Comparison of ENCODE assay signal across 40 mouse cellular contexts in genomic region chrX:53611395-53611794, GRCm38 (mm10). TPM values are rescaled to one million over a fixed set of nuclear protein-coding genes. Genes with fewer than 3 reads are reported as not detected.
"Had no signal": no experiment of that assay in that cellular context is flagged by ENCODE, and none has a peak within 500 bp of the region (broad histone marks: within the 10 kb centered on the region; RNA-seq: fewer than 3 reads in every experiment).

No protein-coding gene starts in this region.

RNA-seq across cellular contexts. Expression of gene Gm14597, which starts 2.6 kb away (rescaled TPM):
- total RNA-seq: left cerebral cortex, postnatal 10 days; left cerebral cortex, postnatal 14 days; left cerebral cortex, postnatal 25 days; left cerebral cortex, postnatal 36 days; left cerebral cortex, postnatal 4 days; liver, adult 2 months; megakaryocyte progenitor cell, adult 5-6 weeks; megakaryocyte, adult 5-6 weeks; megakaryocyte-erythroid progenitor cell, adult 5-6 weeks; midbrain, postnatal 0 days; monocyte, adult 5-6 weeks had no signal
- polyA plus RNA-seq: limb, embryonic 10.5 days; limb, embryonic 11.5 days; limb, embryonic 12.5 days; limb, embryonic 13.5 days; limb, embryonic 14.5 days; limb, embryonic 15.5 days; liver, adult 2 months; liver, embryonic 11.5 days; liver, embryonic 12.5 days; liver, embryonic 13.5 days; liver, embryonic 14.5 days; liver, embryonic 15.5 days; liver, embryonic 16.5 days; liver, postnatal 0 days; lung, adult 2 months; lung, embryonic 14.5 days; lung, embryonic 15.5 days; lung, embryonic 16.5 days; lung, postnatal 0 days; macrophage; midbrain, embryonic 10.5 days; midbrain, embryonic 11.5 days; midbrain, embryonic 12.5 days; midbrain, embryonic 13.5 days; midbrain, embryonic 14.5 days; midbrain, embryonic 15.5 days; midbrain, embryonic 16.5 days; midbrain, postnatal 0 days; myocyte; neural tube, embryonic 11.5 days; neural tube, embryonic 12.5 days had no signal

RNA-seq across cellular contexts. Expression of gene Rtl8c, which starts 3.6 kb away (rescaled TPM):
- total RNA-seq: liver, adult 2 months; megakaryocyte, adult 5-6 weeks; monocyte, adult 5-6 weeks had no signal
